Mouse (Mus musculus) spleen, adult 2 months (tissue): ENCODE data around the gene Parva. TPM values are rescaled to one million over a fixed set of nuclear protein-coding genes. Genes with fewer than 3 reads are reported as not detected.

Experiments used
- DNase-seq, 2 experiments: peaks; one replicate each; pipeline versions ENCODE4 v3.0.0 to v3.0.0-alpha.2; 2012 to 2021; ENCODE audit warnings: low spot score in 2 of 2, low read depth in 1 of 2
- H3K27ac ChIP-seq: fragments of 200-500 bp; 2 replicates; pipeline ENCODE4 v1.5.1; 2012; ENCODE audit warnings: low read length, inconsistent platforms; ENCODE audit not compliant: insufficient read depth
- H3K27me3 ChIP-seq: fragments of 200-500 bp; 2 replicates; pipeline ENCODE4 v1.6.1; 2012; ENCODE audit warnings: mild to moderate bottlenecking, moderate library complexity, low read length, inconsistent platforms; ENCODE audit not compliant: control insufficient read depth, insufficient read depth
- H3K36me3 ChIP-seq: fragments of 200-500 bp; 2 replicates; pipeline ENCODE4 v1.6.1; 2012; ENCODE audit warnings: mild to moderate bottlenecking, low read length, inconsistent platforms; ENCODE audit not compliant: control insufficient read depth, insufficient read depth
- H3K4me1 ChIP-seq: fragments of 200-500 bp; 2 replicates; pipeline ENCODE4 v1.6.1; 2011; ENCODE audit warnings: inconsistent platforms; ENCODE audit not compliant: control insufficient read depth, insufficient read depth, insufficient read length
- H3K4me3 ChIP-seq: fragments of 200-500 bp; 2 replicates; pipeline ENCODE4 v1.5.1; 2011; ENCODE audit warnings: mild to moderate bottlenecking, inconsistent platforms; ENCODE audit not compliant: insufficient read depth, insufficient read length; ENCODE audit errors: extremely low read depth
- CTCF ChIP-seq: fragments of 200-500 bp; IDR thresholded peaks from 2 replicates; pipeline ENCODE4 v1.5.1; 2011; ENCODE audit warnings: mild to moderate bottlenecking, inconsistent platforms; ENCODE audit not compliant: insufficient read depth, insufficient read length, insufficient replicate concordance; ENCODE audit errors: extremely low read depth
- POLR2A ChIP-seq: fragments of 200-500 bp; IDR thresholded peaks from 2 replicates; pipeline ENCODE4 v1.6.1; 2011; ENCODE audit warnings: low read depth, low read length, inconsistent platforms
- WGBS: fragments of 180-500 bp; shearing (Covaris S2); methylation state at CpG from one replicate; pipeline ENCODE4 v1.1.7; 2018; 5-methylcytosine and 5-hydroxymethylcytosine counted together
- polyA plus RNA-seq: library from polyadenylated mRNA; depleted of rRNA; stranded (reverse); fragments of >200 nt; gene quantifications from 2 replicates; pipeline ENCODE4 v1.2.3, GENCODE M21; 2012; rRNA removed

Parva gene
- polyA plus RNA-seq, result 7.1 and 7.4 TPM in 2 replicates

- peak within 1 kb of the TSS; percentile 50 for H3K4me3 ChIP-seq
- 0 out of 2 replicates have a peak, but pooled peaks cover 5% of the 10 kb centered on the region for H3K27me3 ChIP-seq
- H3K36me3 ChIP-seq, result no peaks in the 10 kb centered on the region
- H3K27ac ChIP-seq, result peak within 1 kb of the TSS; percentile 78
- WGBS, result 6% methylated on average over 46 of the region's 49 CpGs
- TF ChIP-seq POLR2A (no peak), CTCF (no peak)
- H3K4me1 ChIP-seq, result no peaks in the 10 kb centered on the region
- DNase-seq, result no peak
Observed at GRCm38 (mm10) chr7:112427357-112428157, at the start of gene Parva. Gene Parva, plus strand, starts transcription at chr7:112427505.

GRCm38 (mm10) chr7:112378056-112378455, 49.2 kb upstream of the Parva start:
- no peak overlapping the region; the same call in 1 of the 2 replicates for H3K27ac ChIP-seq
- WGBS, result 78% methylated on average over 5 of the region's 5 CpGs

GRCm38 (mm10) chr7:112378476-112378875, 48.8 kb upstream of the Parva start:
- no peaks in the 10 kb centered on the region for H3K36me3 ChIP-seq
- 80% methylated on average over 5 of the region's 5 CpGs for WGBS
- no peak overlapping the region for H3K27ac ChIP-seq
- no peaks in the 10 kb centered on the region for H3K4me1 ChIP-seq
- DNase-seq, result no peak
- no peak overlapping the region for H3K4me3 ChIP-seq
- TF ChIP-seq CTCF (no peak), POLR2A (no peak)
- H3K27me3 ChIP-seq, result no peaks in the 10 kb centered on the region

More at GRCm38 (mm10) chr7:112378056-112378455, 49.2 kb upstream of the Parva start:
- H3K36me3 ChIP-seq, result no peaks in the 10 kb centered on the region
- no peak for DNase-seq
- no peaks in the 10 kb centered on the region for H3K27me3 ChIP-seq
- H3K4me1 ChIP-seq, result no peaks in the 10 kb centered on the region
- no peak overlapping the region for H3K4me3 ChIP-seq
- TF ChIP-seq POLR2A (no peak), CTCF (no peak)

GRCm38 (mm10) chr7:112386521-112386920, 40.8 kb upstream of the Parva start:
- no peak overlapping the region for H3K4me3 ChIP-seq
- H3K27me3 ChIP-seq, result no peaks in the 10 kb centered on the region
- H3K4me1 ChIP-seq, result no peaks in the 10 kb centered on the region
- H3K27ac ChIP-seq, result no peak overlapping the region
- DNase-seq, result no peak
- TF ChIP-seq POLR2A (no peak), CTCF (no peak)
- 84% methylated on average over 5 of the region's 5 CpGs for WGBS
- H3K36me3 ChIP-seq, result no peaks in the 10 kb centered on the region

- no peak overlapping the region for H3K27ac ChIP-seq
- H3K4me1 ChIP-seq, result no peaks in the 10 kb centered on the region
- TF ChIP-seq POLR2A, result no peak
- TF ChIP-seq CTCF, result no peak
- DNase-seq, result no peak
- no peaks in the 10 kb centered on the region for H3K27me3 ChIP-seq
- no peaks in the 10 kb centered on the region for H3K36me3 ChIP-seq
- no peak overlapping the region for H3K4me3 ChIP-seq
- 75% methylated on average over 5 of the region's 5 CpGs for whole genome bisulfite sequencing
Observed at GRCm38 (mm10) chr7:112387876-112388275, 39.4 kb upstream of the Parva start.

GRCm38 (mm10) chr7:112388363-112388875, 38.9 kb upstream of the Parva start:
- 38% methylated on average over 5 of the region's 5 CpGs for WGBS
- TF ChIP-seq CTCF (no peak), POLR2A (no peak)
- Histone ChIP-seq H3K27ac (no peak overlapping the region), H3K4me1 (no peaks in the 10 kb centered on the region), H3K27me3 (no peaks in the 10 kb centered on the region), H3K4me3 (no peak overlapping the region), H3K36me3 (no peaks in the 10 kb centered on the region)
- DNase-seq, result no peak

GRCm38 (mm10) chr7:112389611-112390251, 37.6 kb upstream of the Parva start:
- no peaks in the 10 kb centered on the region for H3K4me1 ChIP-seq
- no peaks in the 10 kb centered on the region for H3K27me3 ChIP-seq
- TF ChIP-seq CTCF, result no peak
- no peak for TF ChIP-seq POLR2A
- no peak overlapping the region for H3K4me3 ChIP-seq
- no peaks in the 10 kb centered on the region for H3K36me3 ChIP-seq
- no peak for DNase-seq
- H3K27ac ChIP-seq, result no peak overlapping the region
- WGBS, result 56% methylated on average over 6 of the region's 6 CpGs
